Mouse (Mus musculus) cerebellum, postnatal 14 days (tissue): ENCODE measurements at regions not wholly inside any gene's neighbourhood (a gene's known extent, or its start where the extent isn't known, plus 50 kb on each side); places are given as distances from the start of the nearest gene placed in this dataset.

Experiments used
- DNase-seq, 2 experiments: peaks; one replicate each; pipeline ENCODE4 v3.0.0; 2021; ENCODE audit warnings: mixed read lengths in 2 of 2

- DNase-seq, result no peak
Measured at GRCm38 (mm10) chr9:41365251-41365650, 203.8 kb upstream of the Ubash3b start.

GRCm38 (mm10) chr9:41364442-41365250 is 203.1 kb upstream of the Ubash3b start:
- DNase-seq, result no peak

- no peak for DNase-seq
Measured at GRCm38 (mm10) chr9:41360356-41360755, 198.9 kb upstream of the Ubash3b start.

DNA sequence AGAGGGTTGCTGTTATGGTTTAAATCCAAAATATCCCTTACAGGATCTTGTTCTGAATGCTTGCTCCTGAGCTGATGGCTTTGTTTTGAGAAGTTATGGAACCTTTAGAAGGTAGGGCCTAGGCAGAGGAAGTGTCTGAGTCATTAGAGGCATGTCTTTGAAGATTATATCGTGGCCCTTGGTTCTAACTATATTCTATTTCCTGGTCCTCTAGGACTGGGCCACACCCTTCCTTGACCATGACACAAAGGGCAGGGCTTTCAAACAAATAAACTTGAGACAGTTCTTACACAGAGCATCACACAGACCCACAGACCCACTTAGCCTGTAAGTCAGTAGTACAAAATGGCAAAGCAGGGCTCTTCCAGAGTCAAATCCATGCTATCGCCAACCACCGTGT is 197.8 kb upstream of the Ubash3b start:
- DNase-seq, result no peak

GRCm38 (mm10) chr9:41345338-41345737 is 183.8 kb upstream of the Ubash3b start:
- no peak for DNase-seq

GRCm38 (mm10) chr9:41337375-41337774 is 175.9 kb upstream of the Ubash3b start:
- DNase-seq, result no peak

- no peak for DNase-seq
Measured at GRCm38 (mm10) chr9:41336801-41337200, 175.3 kb upstream of the Ubash3b start.

GRCm38 (mm10) chr9:41334462-41335241 is 173.2 kb upstream of the Ubash3b start:
- no peak for DNase-seq

DNA sequence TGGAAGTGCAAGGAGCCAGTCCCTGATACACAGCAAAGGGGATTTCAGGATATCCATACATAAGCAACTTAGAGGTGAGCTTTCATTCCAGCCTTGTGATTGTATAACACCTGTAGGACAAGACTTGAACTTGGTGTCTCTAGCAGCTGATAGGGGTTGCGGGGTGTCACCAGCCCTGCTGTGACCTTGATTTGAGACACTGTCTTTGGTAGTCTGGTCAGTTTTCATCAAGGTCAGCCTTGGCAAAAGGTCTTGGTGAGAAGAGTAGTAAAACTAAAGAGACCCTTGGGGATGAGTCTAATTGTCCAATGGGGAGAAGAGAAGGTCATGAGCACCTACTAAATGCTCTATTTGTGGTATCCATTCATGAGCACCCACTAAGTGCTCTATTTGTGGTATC is 172.0 kb upstream of the Ubash3b start:
- DNase-seq, result no peak

DNA sequence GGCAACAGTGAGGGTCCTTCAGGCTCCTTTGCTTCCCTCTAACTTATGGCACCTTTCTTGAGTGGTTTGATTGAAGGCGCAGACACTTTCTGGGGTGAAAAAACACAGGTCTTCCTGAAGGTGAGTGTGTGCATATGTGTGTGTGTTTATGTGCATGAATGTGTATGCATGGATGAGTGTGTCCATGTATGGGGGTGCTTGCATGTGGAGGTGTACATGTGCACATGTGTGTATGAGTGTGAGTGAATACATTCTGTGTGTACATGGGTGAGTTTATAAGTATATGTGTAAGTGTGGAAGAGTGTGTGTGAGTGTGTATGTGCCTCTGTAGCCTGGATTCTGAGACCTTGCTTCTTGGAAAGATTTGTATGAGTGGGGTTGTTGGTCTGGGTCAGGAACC is 167.5 kb upstream of the Ubash3b start:
- DNase-seq, result no peak

- DNase-seq, result no peak
Measured at GRCm38 (mm10) chr9:41328480-41328879, 167.0 kb upstream of the Ubash3b start.

- DNase-seq, result no peak
Measured at GRCm38 (mm10) chr9:41328056-41328455, 166.6 kb upstream of the Ubash3b start.

DNA sequence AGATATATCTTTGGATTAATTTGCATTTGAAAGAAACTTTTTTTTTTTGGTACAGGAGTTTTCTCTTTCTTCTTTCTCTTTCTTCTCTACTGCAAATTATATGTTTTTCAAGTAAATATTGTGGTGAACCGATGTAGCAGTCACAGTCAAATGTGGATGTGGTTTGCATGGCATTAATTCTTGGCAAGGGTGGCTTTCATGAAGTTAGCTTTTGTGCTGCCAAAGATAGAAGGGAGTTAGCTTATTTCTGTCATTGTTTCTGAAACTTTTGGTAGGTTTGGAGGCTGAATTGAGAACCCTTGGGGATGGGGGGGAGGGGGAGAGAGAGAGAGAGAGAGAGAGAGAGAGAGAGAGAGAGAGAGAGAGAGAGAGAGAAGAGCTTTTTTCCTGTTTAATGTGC is 166.1 kb upstream of the Ubash3b start:
- no peak for DNase-seq

DNA sequence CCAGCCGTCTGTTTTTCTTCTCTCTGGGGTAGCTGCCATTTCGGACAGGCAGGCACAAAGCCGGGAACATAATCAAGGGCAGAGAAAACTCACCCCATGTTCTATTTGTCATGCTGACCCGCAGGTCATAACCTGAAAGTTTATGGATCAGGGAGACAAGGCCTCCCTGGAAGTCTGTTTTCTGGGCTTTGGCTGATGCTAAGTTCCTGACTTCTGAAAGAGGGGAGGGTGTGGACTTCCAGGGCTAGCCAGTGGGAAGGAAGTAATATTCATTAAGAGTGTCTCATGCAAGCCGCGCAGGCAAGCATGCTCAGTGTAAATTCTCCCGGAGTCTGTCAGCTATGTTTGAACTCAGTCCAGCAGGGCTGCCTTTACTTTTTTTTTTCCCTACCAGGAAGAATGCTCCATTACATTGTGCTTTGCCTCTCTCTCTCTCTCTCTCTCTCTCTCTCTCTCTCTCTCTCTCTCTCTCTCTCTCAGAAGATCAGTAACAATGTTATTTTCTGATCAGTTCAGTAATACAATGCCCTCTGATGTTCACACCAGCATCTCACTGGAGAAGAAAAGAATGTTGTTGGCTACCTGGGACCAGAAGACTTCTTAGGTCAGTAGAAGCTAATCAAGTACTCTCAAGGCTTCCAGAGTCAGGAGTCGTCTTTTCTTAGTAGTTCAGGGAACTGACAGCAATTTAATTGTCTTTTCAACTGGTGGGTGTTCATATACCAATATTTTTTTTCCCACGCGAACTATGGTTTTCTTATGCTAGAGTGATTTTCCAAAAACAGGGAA is 165.5 kb upstream of the Ubash3b start:
- peak in 1 of 2 experiments; percentile 12 for DNase-seq

- DNase-seq, result no peak
Measured at GRCm38 (mm10) chr9:41321521-41321920, 160.0 kb upstream of the Ubash3b start.

DNA sequence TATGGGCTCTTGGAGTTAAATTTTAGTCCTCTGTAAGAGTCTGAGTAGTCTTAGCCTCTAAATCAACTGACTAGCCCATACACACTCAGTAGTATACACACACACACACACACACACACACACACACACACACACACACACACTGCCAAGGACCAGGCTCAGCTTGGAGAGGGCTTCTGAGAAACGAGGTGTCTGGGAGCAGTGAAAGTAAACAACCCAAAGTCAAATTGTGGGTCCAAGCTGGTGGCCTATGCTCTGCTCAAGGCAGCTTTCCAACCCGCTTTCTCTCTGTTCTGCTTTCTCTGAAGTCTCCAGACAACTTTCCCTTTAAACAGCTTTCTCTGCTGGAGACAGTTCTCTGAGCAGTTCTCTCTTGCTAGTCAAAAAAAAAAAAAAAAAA is 157.6 kb upstream of the Ubash3b start:
- DNase-seq, result no peak

DNA sequence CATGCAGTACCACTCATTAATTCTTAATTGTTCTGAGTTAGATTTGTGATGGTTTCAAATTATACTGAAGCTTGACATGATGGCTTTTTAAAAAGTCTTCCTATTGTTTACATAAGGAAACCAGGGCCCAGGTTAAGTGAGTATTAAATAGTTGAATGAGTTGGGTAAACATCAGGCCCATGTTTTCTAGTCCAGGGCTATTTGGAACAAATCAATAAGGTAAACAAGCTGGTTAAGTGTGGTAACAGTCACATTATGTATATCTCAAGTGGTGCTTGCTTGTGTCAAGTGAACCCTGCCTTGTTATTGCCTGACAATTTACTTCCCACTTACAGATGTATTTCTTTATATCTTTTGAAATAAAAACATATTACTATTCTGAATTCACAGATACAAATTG is 144.7 kb upstream of the Ubash3b start:
- no peak for DNase-seq

- no peak for DNase-seq
Measured at GRCm38 (mm10) chr9:41303494-41303828, 142.0 kb upstream of the Ubash3b start.

- DNase-seq, result peak; percentile 50 to 51
Measured at GRCm38 (mm10) chr9:41302809-41303493, 141.5 kb upstream of the Ubash3b start.

DNA sequence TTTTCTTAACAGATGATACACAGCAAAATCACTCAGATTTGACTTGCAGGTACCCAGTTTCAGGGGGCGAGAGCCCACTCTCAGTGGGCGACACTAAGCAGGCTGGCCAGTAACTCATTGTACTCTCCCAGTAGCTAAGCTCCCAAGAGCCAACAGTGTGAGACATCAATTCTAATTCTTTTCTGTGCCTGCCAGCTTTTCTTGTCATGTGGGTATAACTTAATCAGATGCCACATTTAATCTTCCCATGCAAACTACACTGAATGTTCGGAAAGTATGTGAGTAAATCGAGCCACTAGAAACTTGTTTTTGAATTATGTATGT is 124.6 kb upstream of the Ubash3b start:
- no peak for DNase-seq

- DNase-seq, result peak in 1 of 2 experiments; percentile 29
Measured at GRCm38 (mm10) chr9:41285266-41286144, 124.0 kb upstream of the Ubash3b start.

DNA sequence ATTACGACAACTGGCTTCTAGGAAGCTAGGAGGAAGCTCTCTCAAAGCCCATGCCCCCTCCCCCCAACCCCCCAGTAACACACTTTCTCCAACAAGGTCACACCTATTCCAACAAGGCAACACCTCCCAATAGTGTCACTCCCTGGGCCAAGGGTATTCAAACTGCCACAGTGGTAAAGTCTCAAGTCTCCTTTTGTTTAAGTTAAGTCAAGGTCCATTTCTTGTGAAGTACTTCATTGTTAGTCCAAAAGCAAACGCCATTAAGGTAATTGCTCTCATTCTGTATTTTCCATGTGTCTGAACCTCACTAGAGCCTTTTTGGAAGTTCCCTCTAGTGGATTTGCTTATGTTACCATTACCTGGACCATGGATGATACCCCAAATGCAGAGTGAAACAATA is 116.2 kb upstream of the Ubash3b start:
- no peak for DNase-seq
